Mouse (Mus musculus) liver, embryonic 12.5 days (tissue): Measurements from ENCODE around the gene Syt14. TPM values are rescaled to one million over a fixed set of nuclear protein-coding genes. Genes with fewer than 3 reads are reported as not detected.
A peak's percentile ranks its signal among the peaks of the same experiment; 100 is the strongest.

ENCODE experiments used
- ATAC-seq: fragments of 200-750 bp; cut with Nextera tagmentation; 2 replicates; pipeline ENCODE4 v1.8.0; 2017; ENCODE audit warnings: moderate number of reproducible peaks, mild to moderate bottlenecking, moderate library complexity
- H3K27ac ChIP-seq: fragments of 300-500 bp; sonication (generic); 2 replicates; pipeline ENCODE4 v1.5.1; 2016; ENCODE audit warnings: mild to moderate bottlenecking
- H3K27me3 ChIP-seq: fragments of 300-500 bp; sonication (generic); replicated peaks from 2 replicates; pipeline ENCODE4 v1.6.1; 2016; ENCODE audit warnings: mild to moderate bottlenecking, moderate library complexity
- H3K36me3 ChIP-seq: fragments of 300-500 bp; sonication (generic); 2 replicates; pipeline ENCODE4 v1.6.1; 2016; ENCODE audit warnings: mild to moderate bottlenecking, moderate library complexity
- H3K4me1 ChIP-seq: fragments of 300-500 bp; sonication (generic); 2 replicates; pipeline ENCODE4 v1.6.1; 2016
- H3K4me2 ChIP-seq: fragments of 300-500 bp; sonication (generic); 2 replicates; pipeline ENCODE4 v1.6.1; 2016; ENCODE audit warnings: mild to moderate bottlenecking, moderate library complexity
- H3K4me3 ChIP-seq: fragments of 300-500 bp; sonication (generic); 2 replicates; pipeline ENCODE4 v1.5.1; 2016; ENCODE audit warnings: mild to moderate bottlenecking, moderate library complexity
- H3K9ac ChIP-seq: fragments of 300-500 bp; sonication (generic); 2 replicates; pipeline ENCODE4 v1.6.1; 2016; ENCODE audit warnings: mild to moderate bottlenecking, moderate library complexity
- H3K9me3 ChIP-seq: fragments of 300-500 bp; sonication (generic); replicated peaks from 2 replicates; pipeline ENCODE4 v1.6.1; 2016; ENCODE audit warnings: mild to moderate bottlenecking, moderate library complexity
- WGBS: fragments of 180-500 bp; shearing (Covaris S2); methylation state at CpG from one replicate; pipeline ENCODE4 v1.1.7; 2016; ENCODE audit not compliant: insufficient replicate concordance; 5-methylcytosine and 5-hydroxymethylcytosine counted together
- polyA plus RNA-seq: library from polyadenylated mRNA; unstranded; fragments of >200 nt; fragmentation: Nextera tagmentation; extraction: Ambion mirVana; gene quantifications from 2 replicates; pipeline ENCODE4 v1.2.1, GENCODE M21; 2016

Gene Syt14
- polyA plus RNA-seq, 1 experiment from 2014 or later: 5.5 TPM

- Histone ChIP-seq H3K27me3 (peaks cover 72% of the 10 kb centered on the region), H3K9me3 (no peaks in the 10 kb centered on the region)
- 78% methylated on average over 5 of the region's 5 CpGs for WGBS
These were observed 178.0 kb downstream of the Syt14 start for GRCm38 (mm10) chr1:192857582-192857981.

GRCm38 (mm10) chr1:192856931-192857330, 178.6 kb downstream of the Syt14 start:
- ATAC-seq: no peak
- H3K4me3 ChIP-seq: no peak overlapping the region
- no peaks in the 10 kb centered on the region for H3K9me3 ChIP-seq
- H3K27me3 ChIP-seq: peaks cover 76% of the 10 kb centered on the region
- 63% methylated on average over 6 of the region's 6 CpGs for WGBS
- no peaks in the 10 kb centered on the region for H3K36me3 ChIP-seq
- H3K4me2 ChIP-seq: no peak overlapping the region
- no peak overlapping the region for H3K27ac ChIP-seq
- H3K9ac ChIP-seq: no peak overlapping the region
- H3K4me1 ChIP-seq: 0 out of 2 replicates have a peak, but pooled peaks cover 3% of the 10 kb centered on the region

More at GRCm38 (mm10) chr1:192857582-192857981, 178.0 kb downstream of the Syt14 start:
- H3K4me3 ChIP-seq: no peak overlapping the region
- no peak overlapping the region for H3K27ac ChIP-seq
- H3K4me2 ChIP-seq: no peak overlapping the region
- H3K9ac ChIP-seq: no peak overlapping the region
- H3K4me1 ChIP-seq: 0 out of 2 replicates have a peak, but pooled peaks cover 3% of the 10 kb centered on the region
- H3K36me3 ChIP-seq: no peaks in the 10 kb centered on the region
- no peak for ATAC-seq

- Histone ChIP-seq H3K9ac (no peak overlapping the region), H3K36me3 (no peaks in the 10 kb centered on the region), H3K27ac (no peak overlapping the region), H3K4me1 (0 out of 2 replicates have a peak, but pooled peaks cover 3% of the 10 kb centered on the region), H3K27me3 (peaks cover 81% of the 10 kb centered on the region), H3K4me2 (no peak overlapping the region), H3K4me3 (no peak overlapping the region), H3K9me3 (no peaks in the 10 kb centered on the region)
- WGBS: 16% methylated on average over 10 of the region's 10 CpGs
- ATAC-seq: no peak
These were observed 179.2 kb downstream of the Syt14 start for GRCm38 (mm10) chr1:192856411-192856810.

- no peaks in the 10 kb centered on the region for H3K36me3 ChIP-seq
- H3K4me1 ChIP-seq: 0 out of 2 replicates have a peak, but pooled peaks cover 3% of the 10 kb centered on the region
- 0 out of 2 replicates have a peak within 1 kb of the TSS, but pooled peaks have one; percentile 22 for H3K9ac ChIP-seq
- H3K4me2 ChIP-seq: peak within 1 kb of the TSS; percentile 70
- peak within 1 kb of the TSS; percentile 54; the same call in 1 of the 2 replicates for H3K27ac ChIP-seq
- no peaks in the 10 kb centered on the region for H3K9me3 ChIP-seq
- ATAC-seq: no peak
- H3K4me3 ChIP-seq: peak within 1 kb of the TSS; percentile 58
- WGBS: 1% methylated on average over 70 of the region's 75 CpGs
- peaks cover 89% of the 10 kb centered on the region for H3K27me3 ChIP-seq
These were observed 179.9 kb downstream of the Syt14 start, which contains the start of gene Sertad4 for GRCm38 (mm10) chr1:192855474-192856230. TSS of gene Sertad4 (minus strand) at chr1:192855756.

- peak overlapping the region; percentile 54; the same call in 1 of the 2 replicates for H3K27ac ChIP-seq
- H3K36me3 ChIP-seq: no peaks in the 10 kb centered on the region
- H3K27me3 ChIP-seq: peaks cover 94% of the 10 kb centered on the region
- H3K9ac ChIP-seq: 0 out of 2 replicates have a peak overlapping the region, but pooled peaks have one; percentile 22
- peak overlapping the region; percentile 58 for H3K4me3 ChIP-seq
- no peak for ATAC-seq
- H3K4me2 ChIP-seq: peak overlapping the region; percentile 70
- under 1% methylated on average over 42 of the region's 45 CpGs for WGBS
- 0 out of 2 replicates have a peak, but pooled peaks cover 3% of the 10 kb centered on the region for H3K4me1 ChIP-seq
- H3K9me3 ChIP-seq: no peaks in the 10 kb centered on the region
These were observed 180.7 kb downstream of the Syt14 start for GRCm38 (mm10) chr1:192854819-192855271.

- ATAC-seq: no peak
- Histone ChIP-seq H3K27me3 (peaks cover 97% of the 10 kb centered on the region), H3K4me1 (0 out of 2 replicates have a peak, but pooled peaks cover 3% of the 10 kb centered on the region), H3K9me3 (no peaks in the 10 kb centered on the region), H3K9ac (no peak overlapping the region), H3K4me3 (peak overlapping the region; percentile 58), H3K27ac (no peak overlapping the region), H3K36me3 (no peaks in the 10 kb centered on the region), H3K4me2 (peak overlapping the region; percentile 70)
- WGBS: 7% methylated on average over 19 of the region's 19 CpGs
These were observed 181.4 kb downstream of the Syt14 start for GRCm38 (mm10) chr1:192853988-192854818.

- H3K27me3 ChIP-seq: peaks cover 97% of the 10 kb centered on the region
- 0 out of 2 replicates have a peak, but pooled peaks cover 3% of the 10 kb centered on the region for H3K4me1 ChIP-seq
- H3K36me3 ChIP-seq: no peaks in the 10 kb centered on the region
- ATAC-seq: no peak
- H3K4me3 ChIP-seq: no peak overlapping the region
- H3K9me3 ChIP-seq: no peaks in the 10 kb centered on the region
- H3K27ac ChIP-seq: no peak overlapping the region
- 49% methylated on average over 2 of the region's 2 CpGs for WGBS
- H3K4me2 ChIP-seq: no peak overlapping the region
- H3K9ac ChIP-seq: no peak overlapping the region
These were observed 182.1 kb downstream of the Syt14 start for GRCm38 (mm10) chr1:192853429-192853828.

- Histone ChIP-seq H3K4me1 (0 out of 2 replicates have a peak, but pooled peaks cover 3% of the 10 kb centered on the region), H3K27me3 (peaks cover 91% of the 10 kb centered on the region), H3K4me2 (no peak overlapping the region), H3K36me3 (no peaks in the 10 kb centered on the region), H3K27ac (no peak overlapping the region), H3K9me3 (no peaks in the 10 kb centered on the region), H3K9ac (no peak overlapping the region), H3K4me3 (no peak overlapping the region)
- ATAC-seq: no peak
These were observed 183.5 kb downstream of the Syt14 start for GRCm38 (mm10) chr1:192852047-192852446.

- H3K4me1 ChIP-seq: 0 out of 2 replicates have a peak, but pooled peaks cover 3% of the 10 kb centered on the region
- H3K9me3 ChIP-seq: no peaks in the 10 kb centered on the region
- H3K9ac ChIP-seq: no peak overlapping the region
- no peak overlapping the region for H3K4me3 ChIP-seq
- ATAC-seq: no peak
- no peak overlapping the region for H3K27ac ChIP-seq
- H3K27me3 ChIP-seq: peaks cover 88% of the 10 kb centered on the region
- no peak overlapping the region for H3K4me2 ChIP-seq
- WGBS: 13% methylated on average over 6 of the region's 6 CpGs
- no peaks in the 10 kb centered on the region for H3K36me3 ChIP-seq
These were observed 183.9 kb downstream of the Syt14 start for GRCm38 (mm10) chr1:192851640-192852039.

GRCm38 (mm10) chr1:192851126-192851525, 184.4 kb downstream of the Syt14 start:
- 8% methylated on average over 2 of the region's 2 CpGs for WGBS
- no peak overlapping the region for H3K9ac ChIP-seq
- H3K4me1 ChIP-seq: 0 out of 2 replicates have a peak, but pooled peaks cover 3% of the 10 kb centered on the region
- peaks cover 88% of the 10 kb centered on the region for H3K27me3 ChIP-seq
- no peaks in the 10 kb centered on the region for H3K36me3 ChIP-seq
- no peak overlapping the region for H3K4me3 ChIP-seq
- H3K27ac ChIP-seq: no peak overlapping the region
- no peak overlapping the region for H3K4me2 ChIP-seq
- no peaks in the 10 kb centered on the region for H3K9me3 ChIP-seq
- no peak for ATAC-seq

GRCm38 (mm10) chr1:192849616-192850015, 186.0 kb downstream of the Syt14 start:
- no peaks in the 10 kb centered on the region for H3K4me1 ChIP-seq
- peaks cover 82% of the 10 kb centered on the region for H3K27me3 ChIP-seq
- H3K36me3 ChIP-seq: no peaks in the 10 kb centered on the region
- WGBS: 61% methylated on average over 5 of the region's 5 CpGs
- no peak overlapping the region for H3K4me3 ChIP-seq
- no peak overlapping the region for H3K4me2 ChIP-seq
- no peak overlapping the region for H3K27ac ChIP-seq
- ATAC-seq: no peak
- H3K9me3 ChIP-seq: no peaks in the 10 kb centered on the region
- no peak overlapping the region for H3K9ac ChIP-seq
